Mouse (Mus musculus) ES-Bruce4 (cell line): ENCODE results near the gene Iglon5. TPM values are rescaled to one million over a fixed set of nuclear protein-coding genes. Genes with fewer than 3 reads are reported as not detected.
A peak's percentile ranks its signal among the peaks of the same experiment; 100 is the strongest.

Source experiments
- H3K27ac ChIP-seq: 2 replicates; pipeline ENCODE4 v1.5.1; 2012; ENCODE audit warnings: low read length, inconsistent platforms; ENCODE audit not compliant: insufficient read depth
- H3K27me3 ChIP-seq: 2 replicates; pipeline ENCODE4 v1.6.1; 2012; ENCODE audit warnings: mild to moderate bottlenecking, low read length, inconsistent platforms; ENCODE audit not compliant: control insufficient read depth, poor library complexity, insufficient read depth, severe bottlenecking
- H3K36me3 ChIP-seq: 2 replicates; pipeline ENCODE4 v1.6.1; 2012; ENCODE audit warnings: inconsistent platforms, mild to moderate bottlenecking, low read length, moderate library complexity; ENCODE audit not compliant: control insufficient read depth, poor library complexity, insufficient read depth, severe bottlenecking
- H3K4me1 ChIP-seq: one replicate; pipeline ENCODE4 v1.8.1; 2011; ENCODE audit warnings: low read length; ENCODE audit not compliant: control insufficient read depth, insufficient read depth
- H3K4me3 ChIP-seq: 2 replicates; pipeline ENCODE4 v1.5.1; 2011; ENCODE audit warnings: low read depth, mild to moderate bottlenecking, low read length
- H3K9ac ChIP-seq: 2 replicates; pipeline ENCODE4 v1.6.1; 2012; ENCODE audit warnings: low read depth, mild to moderate bottlenecking, inconsistent platforms; ENCODE audit not compliant: poor library complexity, severe bottlenecking
- H3K9me3 ChIP-seq: replicated peaks from 2 replicates; pipeline ENCODE4 v1.6.1; 2012; ENCODE audit warnings: mild to moderate bottlenecking, low read length, inconsistent platforms; ENCODE audit not compliant: control insufficient read depth, poor library complexity, insufficient read depth, severe bottlenecking
- CTCF ChIP-seq: IDR thresholded peaks from one replicate; pipeline ENCODE4 v1.8.1; 2011; ENCODE audit warnings: low read depth, low read length
- EP300 ChIP-seq: IDR thresholded peaks from 2 replicates; pipeline ENCODE4 v1.6.1; 2011; ENCODE audit warnings: low read depth, low read length; ENCODE audit not compliant: insufficient read depth
- POLR2A ChIP-seq: IDR thresholded peaks from one replicate; pipeline ENCODE4 v1.8.1; 2011; ENCODE audit warnings: low read length; ENCODE audit not compliant: insufficient read depth
- polyA plus RNA-seq: library from polyadenylated mRNA; stranded (reverse); fragments of >200 nt; gene quantifications from 2 replicates; pipeline ENCODE4 v1.2.4, GENCODE M21; 2011; ENCODE audit warnings: low read depth; ENCODE audit not compliant: missing spikeins, insufficient read depth, insufficient read length

Gene Iglon5
- polyA plus RNA-seq, 1 experiment = 5.0 TPM

GRCm38 (mm10) chr7:43475706-43476105, 14.2 kb downstream of the Iglon5 start:
- peak overlapping the region; percentile 23 for H3K4me3 ChIP-seq
- no peaks in the 10 kb centered on the region for H3K4me1 ChIP-seq
- 0 out of 2 replicates have a peak, but pooled peaks cover 2% of the 10 kb centered on the region for H3K27me3 ChIP-seq
- H3K27ac ChIP-seq = no peak overlapping the region
- no peaks in the 10 kb centered on the region for H3K36me3 ChIP-seq
- peak; percentile 74 for TF ChIP-seq CTCF
- no peak for TF ChIP-seq POLR2A
- no peak overlapping the region for H3K9ac ChIP-seq
- H3K9me3 ChIP-seq = no peaks in the 10 kb centered on the region

GRCm38 (mm10) chr7:43470373-43470772, 19.5 kb downstream of the Iglon5 start:
- Histone ChIP-seq H3K36me3 (no peaks in the 10 kb centered on the region), H3K27ac (no peak overlapping the region), H3K4me1 (no peaks in the 10 kb centered on the region), H3K9ac (no peak overlapping the region), H3K9me3 (no peaks in the 10 kb centered on the region), H3K27me3 (no peaks in the 10 kb centered on the region), H3K4me3 (no peak overlapping the region)
- TF ChIP-seq CTCF (peak; percentile 64), POLR2A (no peak)

GRCm38 (mm10) chr7:43466099-43466694, 23.7 kb downstream of the Iglon5 start:
- H3K36me3 ChIP-seq = no peaks in the 10 kb centered on the region
- no peaks in the 10 kb centered on the region for H3K27me3 ChIP-seq
- no peak overlapping the region for H3K27ac ChIP-seq
- H3K9ac ChIP-seq = peak overlapping the region; percentile 14
- peak overlapping the region; percentile 70 for H3K4me3 ChIP-seq
- TF ChIP-seq POLR2A (no peak), EP300 (0 out of 2 replicates have a peak, but pooled peaks have one; percentile 19), CTCF (peak; percentile 91)
- no peaks in the 10 kb centered on the region for H3K9me3 ChIP-seq
- H3K4me1 ChIP-seq = no peaks in the 10 kb centered on the region

GRCm38 (mm10) chr7:43465344-43466098, 24.4 kb downstream of the Iglon5 start:
- Histone ChIP-seq H3K4me1 (no peaks in the 10 kb centered on the region), H3K9ac (no peak overlapping the region), H3K36me3 (no peaks in the 10 kb centered on the region), H3K27me3 (no peaks in the 10 kb centered on the region), H3K27ac (no peak overlapping the region; the same call in 1 of the 2 replicates), H3K4me3 (peak overlapping the region; percentile 70), H3K9me3 (no peaks in the 10 kb centered on the region)
- no peak for TF ChIP-seq CTCF
- no peak for TF ChIP-seq POLR2A
- TF ChIP-seq EP300 = no peak

GRCm38 (mm10) chr7:43464864-43465343, 25.0 kb downstream of the Iglon5 start:
- no peak overlapping the region for H3K27ac ChIP-seq
- H3K36me3 ChIP-seq = no peaks in the 10 kb centered on the region
- no peak for TF ChIP-seq POLR2A
- no peak for TF ChIP-seq EP300
- TF ChIP-seq CTCF = no peak
- H3K27me3 ChIP-seq = no peaks in the 10 kb centered on the region
- no peak overlapping the region for H3K9ac ChIP-seq
- H3K4me3 ChIP-seq = peak overlapping the region; percentile 70
- H3K9me3 ChIP-seq = no peaks in the 10 kb centered on the region
- H3K4me1 ChIP-seq = no peaks in the 10 kb centered on the region

- no peaks in the 10 kb centered on the region for H3K27me3 ChIP-seq
- no peaks in the 10 kb centered on the region for H3K36me3 ChIP-seq
- no peak overlapping the region for H3K4me3 ChIP-seq
- no peak overlapping the region for H3K27ac ChIP-seq
- no peaks in the 10 kb centered on the region for H3K9me3 ChIP-seq
- TF ChIP-seq EP300 (no peak), POLR2A (no peak), CTCF (no peak)
- no peak overlapping the region for H3K9ac ChIP-seq
- no peaks in the 10 kb centered on the region for H3K4me1 ChIP-seq
Measured at GRCm38 (mm10) chr7:43463976-43464375, 25.9 kb downstream of the Iglon5 start.
